Mouse (Mus musculus) E14TG2a.4 (cell line): ENCODE measurements around the gene Tuba3a.

Experiments
- CTCF ChIP-seq: conservative IDR thresholded peaks from 2 replicates; pipeline ENCODE4 v1.5.1; 2014; ENCODE audit warnings: low read length
- POU5F1 ChIP-seq: IDR thresholded peaks from 2 replicates; pipeline ENCODE4 v1.6.1; 2014; ENCODE audit warnings: low read length, borderline replicate concordance

GRCm38 (mm10) chr6:125233816-125234519, 51.9 kb downstream of the Tuba3a start:
- TF ChIP-seq CTCF = no peak
- no peak for TF ChIP-seq POU5F1
